Mouse (Mus musculus) heart, embryonic 15.5 days (tissue): Measurements from ENCODE around the gene Rabgap1l. TPM values are rescaled to one million over a fixed set of nuclear protein-coding genes. Genes with fewer than 3 reads are reported as not detected.
A peak's percentile ranks its signal among the peaks of the same experiment; 100 is the strongest.

ENCODE experiments used
- ATAC-seq: fragments of 200-750 bp; cut with Nextera tagmentation; replicated peaks from 2 replicates; pipeline ENCODE4 v1.8.0; 2017; ENCODE audit warnings: low read depth, moderate TSS enrichment; ENCODE audit not compliant: insufficient number of reproducible peaks, insufficient read depth, low FRiP score
- H3K27ac ChIP-seq: fragments of 300-500 bp; sonication (generic); 2 replicates; pipeline ENCODE4 v1.5.1; 2015; ENCODE audit warnings: mild to moderate bottlenecking, inconsistent platforms
- H3K27me3 ChIP-seq: fragments of 300-500 bp; sonication (generic); 2 replicates; pipeline ENCODE4 v1.6.1; 2015; ENCODE audit warnings: inconsistent platforms
- H3K36me3 ChIP-seq: fragments of 300-500 bp; sonication (generic); 2 replicates; pipeline ENCODE4 v1.6.1; 2015; ENCODE audit warnings: mild to moderate bottlenecking, inconsistent platforms
- H3K4me1 ChIP-seq: fragments of 300-500 bp; sonication (generic); replicated peaks from 2 replicates; pipeline ENCODE4 v1.6.1; 2015; ENCODE audit warnings: inconsistent platforms
- H3K4me2 ChIP-seq: fragments of 300-500 bp; sonication (generic); 2 replicates; pipeline ENCODE4 v1.6.1; 2015; ENCODE audit warnings: inconsistent platforms, mild to moderate bottlenecking, moderate library complexity
- H3K4me3 ChIP-seq: fragments of 300-500 bp; sonication (generic); 2 replicates; pipeline ENCODE4 v1.5.1; 2015; ENCODE audit warnings: mild to moderate bottlenecking, inconsistent platforms
- H3K9ac ChIP-seq: fragments of 300-500 bp; sonication (generic); 2 replicates; pipeline ENCODE4 v1.6.1; 2015; ENCODE audit warnings: mild to moderate bottlenecking, inconsistent platforms
- H3K9me3 ChIP-seq: fragments of 300-500 bp; sonication (generic); replicated peaks from 2 replicates; pipeline ENCODE4 v1.6.1; 2016; ENCODE audit warnings: inconsistent platforms
- WGBS: fragments of 180-500 bp; shearing (Covaris S2); methylation state at CpG from one replicate; pipeline ENCODE4 v1.1.7; 2015; ENCODE audit warnings: mixed read lengths; 5-methylcytosine and 5-hydroxymethylcytosine counted together
- polyA plus RNA-seq: library from polyadenylated mRNA; unstranded; fragments of >200 nt; fragmentation: Nextera tagmentation; extraction: Ambion mirVana; gene quantifications from 2 replicates; pipeline ENCODE4 v1.2.1, GENCODE M21; 2015

Rabgap1l gene
- polyA plus RNA-seq, 1 experiment from 2014 or later = 79.1 TPM

DNA sequence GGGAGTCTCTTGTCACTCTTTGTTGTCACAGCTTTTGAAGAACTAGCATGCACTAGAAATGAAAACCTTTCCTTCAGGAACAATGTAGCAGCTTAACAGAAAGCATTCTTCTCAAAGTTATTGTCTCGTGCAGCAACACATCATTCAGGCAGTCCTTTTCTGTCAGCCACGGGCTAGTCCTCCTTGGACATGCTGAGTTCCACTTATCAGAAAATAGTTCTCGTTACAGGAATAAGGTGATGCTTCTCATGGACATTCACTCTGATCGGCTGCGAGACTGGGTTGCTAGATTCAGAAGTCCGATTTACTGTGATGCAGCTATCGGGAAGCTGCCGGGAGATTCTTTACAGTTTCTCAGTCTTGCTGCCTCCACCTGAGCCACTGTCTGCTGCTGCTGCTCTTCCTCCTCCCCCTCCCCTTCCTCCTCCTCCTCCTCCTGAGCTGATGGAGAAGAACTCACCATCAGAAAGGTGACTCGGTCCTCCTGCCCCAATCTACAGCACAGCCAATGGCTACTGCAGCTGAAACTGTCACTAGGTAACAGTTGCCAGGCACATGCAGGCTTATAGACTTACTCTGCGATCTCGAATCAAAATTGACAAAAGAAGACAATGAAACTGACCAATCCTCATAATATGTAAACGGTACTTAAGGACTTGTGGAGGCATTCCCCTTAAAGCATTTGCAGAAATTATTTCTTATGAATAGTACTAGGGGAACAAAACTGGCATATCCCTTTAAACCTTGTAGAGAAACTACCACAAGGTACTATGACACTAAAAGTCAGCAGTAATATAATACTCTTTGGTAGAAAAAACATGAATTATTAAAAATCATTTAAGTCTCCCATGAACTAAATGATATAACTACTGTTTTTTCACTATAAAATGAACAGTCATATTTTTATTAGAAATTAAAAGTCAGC, 213.4 kb downstream of the Rabgap1l start:
- no peak overlapping the region for H3K4me2 ChIP-seq
- no peak overlapping the region for H3K4me3 ChIP-seq
- no peak overlapping the region for H3K9ac ChIP-seq
- H3K9me3 ChIP-seq = no peaks in the 10 kb centered on the region
- H3K36me3 ChIP-seq = no peaks in the 10 kb centered on the region
- H3K27ac ChIP-seq = no peak overlapping the region
- WGBS = 68% methylated on average over 12 of the region's 12 CpGs
- no peaks in the 10 kb centered on the region for H3K4me1 ChIP-seq
- no peak for ATAC-seq
- no peaks in the 10 kb centered on the region for H3K27me3 ChIP-seq

DNA sequence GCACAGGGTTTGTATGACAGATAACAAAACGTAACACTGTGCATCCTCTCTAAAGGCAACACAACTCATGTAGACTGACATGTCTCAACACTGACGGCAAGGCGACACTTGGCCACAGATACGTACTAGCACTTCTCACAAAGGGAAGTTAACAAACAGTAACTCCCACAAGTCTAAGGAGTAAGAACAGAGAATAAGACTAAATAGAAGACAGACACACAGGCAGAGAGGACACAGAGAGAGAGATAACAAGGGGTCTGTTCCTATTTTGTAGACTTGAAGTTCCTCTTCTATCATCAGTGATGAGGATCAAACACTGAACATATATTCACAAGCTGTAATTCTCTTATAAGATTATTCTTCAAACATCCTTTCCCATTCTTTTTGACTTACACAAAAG, 216.9 kb downstream of the Rabgap1l start:
- Histone ChIP-seq H3K9ac (no peak overlapping the region), H3K27me3 (no peaks in the 10 kb centered on the region), H3K27ac (no peak overlapping the region), H3K4me1 (no peaks in the 10 kb centered on the region), H3K4me2 (no peak overlapping the region), H3K4me3 (no peak overlapping the region), H3K36me3 (no peaks in the 10 kb centered on the region), H3K9me3 (no peaks in the 10 kb centered on the region)
- WGBS = 76% methylated on average over 4 of the region's 4 CpGs
- ATAC-seq = no peak

DNA sequence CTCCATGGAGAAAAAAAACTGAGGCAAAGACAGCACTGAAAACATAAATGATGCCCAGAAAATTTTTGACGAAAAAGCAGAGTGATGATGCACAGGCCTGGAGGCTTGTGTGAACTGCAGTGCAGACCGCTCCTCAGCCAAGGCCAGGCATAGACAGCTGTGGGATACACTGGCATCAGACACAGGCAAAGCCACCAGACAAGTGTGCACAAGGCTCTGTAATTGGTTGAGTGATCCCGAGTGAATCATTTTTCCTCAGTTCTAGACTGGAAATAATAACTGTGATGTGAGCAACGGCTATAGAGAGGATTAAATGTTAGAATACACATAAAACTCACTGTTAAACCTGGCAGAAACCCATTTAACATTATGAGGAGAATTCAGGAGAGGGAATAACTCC, 219.0 kb downstream of the Rabgap1l start:
- H3K9me3 ChIP-seq = no peaks in the 10 kb centered on the region
- ATAC-seq = no peak
- H3K4me2 ChIP-seq = no peak overlapping the region
- no peaks in the 10 kb centered on the region for H3K36me3 ChIP-seq
- H3K4me3 ChIP-seq = no peak overlapping the region
- no peaks in the 10 kb centered on the region for H3K27me3 ChIP-seq
- no peaks in the 10 kb centered on the region for H3K4me1 ChIP-seq
- H3K27ac ChIP-seq = no peak overlapping the region
- H3K9ac ChIP-seq = no peak overlapping the region
- 76% methylated on average over 4 of the region's 4 CpGs for WGBS

DNA sequence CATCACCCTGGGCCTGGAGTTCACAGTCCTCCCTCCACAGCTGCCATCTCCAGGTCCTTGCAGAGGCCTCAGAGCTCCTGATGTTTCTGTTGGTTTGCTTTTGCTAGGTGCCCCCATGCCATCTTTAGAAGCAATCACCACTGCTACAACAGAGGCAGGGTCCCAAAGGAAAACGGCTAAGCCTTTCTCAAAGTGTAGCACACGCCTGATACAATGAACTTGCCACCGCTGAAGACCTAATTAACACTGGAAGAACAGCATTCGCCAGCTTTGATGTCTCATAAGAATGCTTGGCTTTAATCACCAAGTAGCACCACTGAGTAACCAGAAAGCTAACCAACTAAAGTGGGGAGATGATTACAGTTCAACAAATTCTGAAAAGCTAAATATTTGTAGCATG, 226.6 kb downstream of the Rabgap1l start:
- Histone ChIP-seq H3K9me3 (no peaks in the 10 kb centered on the region), H3K36me3 (no peaks in the 10 kb centered on the region)
- WGBS = 67% methylated on average over 4 of the region's 4 CpGs

DNA sequence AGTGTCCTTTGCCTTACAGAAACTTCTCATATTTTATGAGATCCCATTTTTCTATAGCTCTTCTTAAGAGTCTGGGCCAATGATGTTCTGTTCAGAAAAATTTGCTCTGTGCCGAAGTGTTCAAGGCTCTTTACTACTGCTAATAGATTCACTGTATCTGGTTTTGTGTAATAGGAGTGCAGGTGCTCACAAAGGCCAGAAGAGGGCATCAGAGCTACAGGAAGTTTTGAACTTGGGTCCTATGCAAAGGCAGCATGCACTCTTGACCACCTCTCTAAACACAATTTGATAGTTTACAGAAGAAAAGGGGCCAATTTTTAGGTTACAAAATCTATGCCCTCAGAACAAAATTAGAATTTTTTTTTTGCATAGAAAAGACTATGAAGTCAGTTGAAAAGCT, 231.6 kb downstream of the Rabgap1l start:
- H3K27ac ChIP-seq = no peak overlapping the region
- no peak for ATAC-seq
- 76% methylated on average over 1 of the region's 1 CpGs for WGBS

More for the DNA sequence above, 226.6 kb downstream of the Rabgap1l start:
- Histone ChIP-seq H3K27ac (no peak overlapping the region), H3K9ac (no peak overlapping the region), H3K27me3 (no peaks in the 10 kb centered on the region), H3K4me3 (no peak overlapping the region), H3K4me1 (no peaks in the 10 kb centered on the region), H3K4me2 (no peak overlapping the region)
- ATAC-seq = no peak

DNA sequence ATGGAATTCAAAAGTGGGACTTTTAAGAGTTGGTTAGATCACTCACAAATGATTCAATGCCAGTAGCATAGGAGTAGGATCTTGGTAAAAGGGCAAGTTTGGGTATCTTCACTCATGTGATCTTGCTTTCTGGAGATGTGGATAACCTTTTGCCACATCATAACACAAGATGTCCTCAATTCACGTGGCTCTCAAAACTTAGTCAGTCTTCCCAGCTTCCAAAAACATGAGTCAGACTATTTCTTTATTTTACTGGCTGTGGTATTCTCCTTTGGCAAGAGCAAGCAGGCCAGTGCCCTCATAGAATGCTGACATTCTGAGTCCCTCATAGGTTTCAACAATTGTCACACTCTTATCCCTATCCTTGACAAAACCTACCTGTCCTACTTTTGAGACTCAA, 242.4 kb downstream of the Rabgap1l start:
- H3K4me3 ChIP-seq = no peak overlapping the region
- no peaks in the 10 kb centered on the region for H3K27me3 ChIP-seq
- WGBS = 71% methylated on average over 1 of the region's 1 CpGs
- H3K9me3 ChIP-seq = no peaks in the 10 kb centered on the region
- H3K9ac ChIP-seq = no peak overlapping the region
- peaks cover 6% of the 10 kb centered on the region for H3K4me1 ChIP-seq
- H3K4me2 ChIP-seq = no peak overlapping the region
- ATAC-seq = no peak
- H3K36me3 ChIP-seq = no peaks in the 10 kb centered on the region
- H3K27ac ChIP-seq = no peak overlapping the region

More for the DNA sequence above, 231.6 kb downstream of the Rabgap1l start:
- H3K27me3 ChIP-seq = no peaks in the 10 kb centered on the region
- no peak overlapping the region for H3K4me2 ChIP-seq
- no peak overlapping the region for H3K9ac ChIP-seq
- H3K9me3 ChIP-seq = no peaks in the 10 kb centered on the region
- H3K4me1 ChIP-seq = no peaks in the 10 kb centered on the region
- H3K4me3 ChIP-seq = no peak overlapping the region
- H3K36me3 ChIP-seq = no peaks in the 10 kb centered on the region

DNA sequence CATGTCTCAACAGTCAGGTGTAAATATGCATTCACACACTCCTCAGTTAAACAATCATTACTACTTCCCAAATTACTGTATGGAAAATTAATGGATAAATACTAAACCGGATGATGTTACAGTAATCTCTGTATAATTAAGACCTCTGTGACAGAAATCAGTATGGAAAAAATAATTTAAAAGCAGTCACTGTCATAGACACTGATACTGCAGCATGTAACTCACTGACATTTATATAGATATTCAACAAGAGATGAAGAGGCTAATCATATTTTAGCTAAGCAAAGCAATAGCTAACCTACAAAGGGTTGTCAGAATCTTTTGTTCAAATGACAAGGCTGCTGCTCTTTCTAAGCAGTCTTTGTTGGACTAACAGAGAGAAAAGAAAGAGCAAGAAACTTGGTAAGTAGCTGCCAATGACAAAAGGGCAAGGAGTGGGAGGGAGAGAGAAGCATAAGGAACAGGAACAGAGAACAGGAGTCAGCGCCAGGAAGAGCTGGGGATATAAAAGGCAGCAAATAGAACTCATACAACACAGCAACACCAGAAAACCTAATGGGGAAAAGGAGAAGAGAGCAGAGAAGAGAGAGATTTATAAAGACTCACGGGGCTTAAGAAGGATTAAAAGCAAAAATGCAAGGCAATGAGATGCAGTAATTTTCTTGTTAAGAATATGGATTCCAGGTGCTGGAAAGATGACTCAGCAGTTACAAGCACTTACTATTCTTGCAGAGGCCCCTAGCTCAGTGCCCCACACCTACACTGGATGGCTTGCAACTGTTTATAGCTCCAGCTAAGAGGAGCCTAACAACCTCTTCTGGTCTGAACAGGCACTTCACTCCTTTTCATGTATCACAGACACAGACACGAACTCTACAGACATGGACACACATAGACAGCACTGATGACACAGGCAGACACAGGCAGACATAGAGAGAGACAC, 244.8 kb downstream of the Rabgap1l start:
- peaks cover 6% of the 10 kb centered on the region for H3K4me1 ChIP-seq
- no peak overlapping the region for H3K9ac ChIP-seq
- WGBS = 52% methylated on average over 4 of the region's 4 CpGs
- H3K4me3 ChIP-seq = no peak overlapping the region
- peak overlapping the region; percentile 25; the same call in 1 of the 2 replicates for H3K27ac ChIP-seq
- H3K36me3 ChIP-seq = no peaks in the 10 kb centered on the region
- H3K4me2 ChIP-seq = no peak overlapping the region
- no peaks in the 10 kb centered on the region for H3K27me3 ChIP-seq
- no peak for ATAC-seq
- no peaks in the 10 kb centered on the region for H3K9me3 ChIP-seq

DNA sequence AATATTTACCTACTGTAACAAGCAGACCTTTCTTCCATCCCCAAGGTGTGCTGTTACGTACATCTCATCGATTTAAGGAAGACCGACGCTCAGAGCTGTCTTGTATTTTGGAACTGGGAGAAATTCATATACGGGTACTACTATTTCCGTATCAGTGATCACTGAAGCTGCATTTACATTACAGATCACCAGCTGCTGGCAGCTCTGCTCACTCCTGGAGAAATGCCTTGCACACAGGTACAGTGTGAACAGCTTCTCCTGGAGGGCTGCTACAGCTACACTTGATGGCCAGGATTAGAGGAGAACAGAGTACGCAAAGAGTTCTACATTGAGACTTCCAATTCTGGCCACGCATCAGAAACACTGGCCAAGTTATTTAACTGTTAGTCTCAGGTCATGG, 257.4 kb downstream of the Rabgap1l start:
- no peak overlapping the region for H3K9ac ChIP-seq
- H3K27ac ChIP-seq = peak overlapping the region; percentile 74
- H3K36me3 ChIP-seq = no peaks in the 10 kb centered on the region
- H3K27me3 ChIP-seq = no peaks in the 10 kb centered on the region
- no peak for ATAC-seq
- H3K4me2 ChIP-seq = no peak overlapping the region
- WGBS = 70% methylated on average over 8 of the region's 8 CpGs
- H3K4me3 ChIP-seq = no peak overlapping the region
- no peaks in the 10 kb centered on the region for H3K9me3 ChIP-seq
- H3K4me1 ChIP-seq = peaks cover 13% of the 10 kb centered on the region

DNA sequence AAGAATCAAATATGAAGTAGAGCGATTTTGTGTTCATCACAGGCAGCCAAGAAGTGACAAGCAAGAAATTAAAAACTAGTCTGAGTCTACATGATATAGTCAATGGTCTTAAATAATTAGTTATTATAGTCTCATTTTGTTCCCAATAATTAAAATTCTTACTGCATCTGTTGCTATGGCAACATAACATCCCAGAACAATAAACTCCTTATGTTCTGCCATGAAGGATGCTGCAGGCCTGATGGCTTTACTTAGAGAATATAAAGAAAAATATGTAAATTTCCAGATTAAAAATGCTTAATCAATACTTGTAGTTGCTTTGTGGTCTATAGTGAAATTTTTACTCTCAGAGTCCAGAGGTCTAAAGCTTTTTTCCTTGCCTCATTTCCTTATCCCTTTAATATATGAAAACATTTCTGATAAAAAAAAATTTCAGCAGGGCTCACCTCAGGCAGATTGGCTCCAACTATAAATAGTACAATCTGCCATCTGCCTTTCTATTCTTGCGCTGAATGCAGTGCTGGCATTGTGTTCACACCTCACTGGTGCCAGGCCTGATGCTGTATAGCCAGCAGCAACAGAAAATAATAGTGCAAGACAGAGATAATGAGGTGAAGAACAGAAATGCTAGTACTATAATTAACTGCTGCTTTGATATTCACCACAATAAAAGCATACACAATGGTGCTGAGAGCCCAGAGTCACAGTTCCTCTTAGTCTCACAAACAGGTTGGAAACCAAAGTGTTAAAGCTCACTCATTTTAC, 258.3 kb downstream of the Rabgap1l start:
- peak; percentile 66; the same call in 1 of the 2 replicates for ATAC-seq
- H3K4me1 ChIP-seq = peaks cover 13% of the 10 kb centered on the region
- H3K36me3 ChIP-seq = no peaks in the 10 kb centered on the region
- peak overlapping the region; percentile 67 for H3K27ac ChIP-seq
- WGBS = 68% methylated on average over 2 of the region's 2 CpGs
- H3K9ac ChIP-seq = no peak overlapping the region
- H3K4me2 ChIP-seq = no peak overlapping the region
- H3K27me3 ChIP-seq = no peaks in the 10 kb centered on the region
- H3K9me3 ChIP-seq = no peaks in the 10 kb centered on the region
- no peak overlapping the region for H3K4me3 ChIP-seq

DNA sequence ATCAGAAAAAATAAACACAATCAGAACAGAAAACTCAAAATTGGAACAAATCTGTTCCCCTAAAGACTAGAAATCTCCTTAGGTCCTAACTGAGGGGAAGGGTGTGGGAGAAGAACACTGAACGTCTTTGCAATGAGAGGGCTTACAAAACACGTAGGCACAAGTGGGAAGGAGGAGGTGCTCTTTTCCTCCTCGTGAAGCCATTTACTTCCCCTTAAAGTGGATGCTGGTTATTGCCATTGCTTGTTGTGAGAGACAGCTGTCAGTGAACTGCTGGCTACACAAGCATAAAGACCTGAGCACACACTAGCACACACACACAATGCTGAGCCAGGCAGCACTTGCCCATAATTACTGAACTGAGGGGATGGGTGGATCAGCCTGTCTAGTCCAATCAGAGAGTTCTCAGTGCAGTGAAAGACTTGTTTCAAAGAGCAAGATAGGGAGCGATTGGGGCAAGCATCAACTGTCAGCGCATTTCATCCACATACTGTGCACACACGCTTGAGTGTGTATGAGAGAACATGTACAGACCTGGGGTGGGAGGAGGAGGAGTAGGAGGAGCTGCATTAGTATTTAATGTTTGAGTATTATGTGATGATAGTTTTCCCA, 259.7 kb downstream of the Rabgap1l start:
- H3K4me2 ChIP-seq = no peak overlapping the region
- H3K27ac ChIP-seq = peak overlapping the region; percentile 62
- H3K9ac ChIP-seq = no peak overlapping the region
- no peaks in the 10 kb centered on the region for H3K27me3 ChIP-seq
- ATAC-seq = no peak
- peaks cover 13% of the 10 kb centered on the region for H3K4me1 ChIP-seq
- no peak overlapping the region for H3K4me3 ChIP-seq
- no peaks in the 10 kb centered on the region for H3K9me3 ChIP-seq
- no peaks in the 10 kb centered on the region for H3K36me3 ChIP-seq
- 47% methylated on average over 6 of the region's 6 CpGs for WGBS
